Mouse (Mus musculus) adrenal gland, adult 8-10 months (tissue): ENCODE results near the gene Kdm4a. TPM values are rescaled to one million over a fixed set of nuclear protein-coding genes. Genes with fewer than 3 reads are reported as not detected.

Experiments used
- DNase-seq: peaks from one replicate; pipeline ENCODE4 v3.0.0; 2022
- total RNA-seq, 4 experiments: library from RNA; stranded (reverse); gene quantifications; 2 replicates each; pipeline ENCODE4 v1.2.4; 2022

The Kdm4a gene
- total RNA-seq = 10 to 100 TPM; 39.7 to 56.1 (median 49.7) TPM

- peak; percentile 94 for DNase-seq
Measured at GRCm38 (mm10) chr4:118179467-118180300, at the start of gene Kdm4a. Gene Kdm4a (minus strand): TSS chr4:118180043.

GRCm38 (mm10) chr4:118229035-118229770, 49.4 kb upstream of the Kdm4a start:
- no peak for DNase-seq

GRCm38 (mm10) chr4:118227398-118227797, 47.6 kb upstream of the Kdm4a start:
- no peak for DNase-seq

- no peak for DNase-seq
Measured at GRCm38 (mm10) chr4:118221261-118221660, 41.4 kb upstream of the Kdm4a start.

DNA sequence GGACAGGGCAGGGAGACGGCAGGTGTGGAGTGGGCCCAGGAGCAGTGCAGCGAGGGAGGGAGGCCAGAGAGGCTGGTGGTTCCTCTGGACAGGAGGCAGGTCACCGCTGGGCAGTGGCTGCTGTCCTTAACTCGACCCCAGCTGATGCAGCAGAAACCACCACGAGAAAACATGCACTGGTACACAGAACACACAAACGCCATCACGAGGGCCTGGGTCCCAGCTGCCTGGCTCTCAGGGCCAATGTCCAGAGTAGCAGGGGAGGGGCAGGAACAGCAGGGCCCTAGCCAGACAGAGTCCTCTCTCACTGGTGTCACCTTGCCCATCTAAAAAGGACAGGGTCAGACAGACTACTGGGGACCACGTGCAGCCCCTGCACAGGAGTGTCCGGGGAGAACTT, 40.9 kb upstream of the Kdm4a start:
- no peak for DNase-seq

DNA sequence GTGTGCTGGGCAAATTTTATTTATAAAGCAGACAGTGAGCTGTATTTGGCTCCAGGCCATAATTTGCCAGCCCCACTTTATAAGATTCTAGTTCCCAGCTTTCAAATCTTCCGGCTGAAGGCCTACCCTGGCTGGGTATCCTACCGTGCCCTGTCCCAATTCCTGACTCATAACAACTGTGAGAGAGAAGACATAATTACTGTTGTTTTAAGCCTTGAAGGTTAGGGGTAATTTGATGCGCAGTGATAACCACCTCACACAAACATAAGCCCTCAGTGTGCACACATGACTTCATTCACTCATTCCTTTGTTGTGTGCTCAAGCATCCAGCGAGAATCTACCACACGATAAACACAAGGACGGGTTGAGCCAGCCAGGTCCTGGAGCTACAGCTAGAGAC, 39.6 kb upstream of the Kdm4a start:
- no peak for DNase-seq

DNA sequence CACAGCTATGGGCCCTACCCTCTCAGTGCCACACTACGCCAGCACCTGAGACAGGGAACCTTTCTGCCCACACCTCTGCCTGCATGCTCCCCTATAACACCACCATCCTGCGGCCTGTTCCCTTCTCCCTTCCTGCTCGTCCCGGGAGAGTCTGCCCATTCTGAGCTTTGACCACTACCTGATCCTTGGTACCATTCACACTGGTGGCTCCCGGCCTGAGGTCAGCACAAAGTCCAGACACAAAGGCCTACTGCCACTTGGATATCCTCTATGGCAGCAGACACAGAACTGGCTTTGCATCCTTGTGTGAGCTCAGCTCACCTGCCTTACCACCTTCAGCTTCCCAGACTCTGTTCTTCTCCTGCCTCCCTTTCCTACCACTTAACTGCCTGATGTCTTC, 38.7 kb upstream of the Kdm4a start:
- no peak for DNase-seq

- DNase-seq = peak; percentile 40
Measured at GRCm38 (mm10) chr4:118216726-118217595, 37.1 kb upstream of the Kdm4a start.

DNA sequence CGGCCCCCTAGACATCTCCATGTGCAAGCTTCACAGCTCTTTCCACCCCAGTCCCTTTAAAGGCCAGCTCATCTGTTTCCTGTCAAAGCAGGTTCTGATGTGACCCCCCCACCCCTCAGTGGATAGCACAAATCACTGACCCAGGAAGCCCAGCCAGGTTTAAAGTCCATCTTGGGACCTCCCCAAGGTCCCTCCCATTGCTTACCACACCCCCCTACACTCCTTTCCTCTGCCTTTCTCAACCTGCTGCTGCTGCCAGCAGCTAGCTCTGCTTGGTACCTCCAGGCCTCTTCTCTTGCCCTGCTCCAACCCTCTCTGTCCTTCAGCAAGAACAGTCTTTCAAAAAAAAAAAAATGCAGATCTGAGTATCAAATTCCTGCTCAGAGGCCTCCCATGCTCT, 35.0 kb upstream of the Kdm4a start:
- no peak for DNase-seq

GRCm38 (mm10) chr4:118206918-118207640, 27.2 kb upstream of the Kdm4a start:
- no peak for DNase-seq

GRCm38 (mm10) chr4:118205906-118206305, 26.1 kb upstream of the Kdm4a start:
- DNase-seq = no peak

GRCm38 (mm10) chr4:118199093-118199492, 19.2 kb upstream of the Kdm4a start:
- DNase-seq = no peak

DNA sequence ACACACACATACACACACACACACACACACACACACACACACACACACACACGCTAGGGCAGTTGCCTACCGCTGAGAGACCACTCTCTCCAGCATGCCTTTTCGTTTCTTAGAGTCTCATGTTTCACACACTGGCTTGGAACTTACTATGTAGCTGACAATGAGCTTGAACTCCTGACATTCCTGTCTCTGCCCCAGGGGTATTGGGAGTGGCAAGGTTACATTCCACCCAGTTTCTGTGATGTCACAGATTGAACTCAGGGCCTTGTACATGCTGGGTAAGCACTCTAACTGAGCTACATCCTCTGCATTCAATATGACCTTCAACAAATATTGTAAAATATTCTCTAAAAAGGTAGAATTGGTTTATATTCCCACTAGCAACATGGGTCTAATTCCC, 18.8 kb upstream of the Kdm4a start:
- no peak for DNase-seq

- DNase-seq = no peak
Measured at GRCm38 (mm10) chr4:118196185-118196584, 16.3 kb upstream of the Kdm4a start.

DNA sequence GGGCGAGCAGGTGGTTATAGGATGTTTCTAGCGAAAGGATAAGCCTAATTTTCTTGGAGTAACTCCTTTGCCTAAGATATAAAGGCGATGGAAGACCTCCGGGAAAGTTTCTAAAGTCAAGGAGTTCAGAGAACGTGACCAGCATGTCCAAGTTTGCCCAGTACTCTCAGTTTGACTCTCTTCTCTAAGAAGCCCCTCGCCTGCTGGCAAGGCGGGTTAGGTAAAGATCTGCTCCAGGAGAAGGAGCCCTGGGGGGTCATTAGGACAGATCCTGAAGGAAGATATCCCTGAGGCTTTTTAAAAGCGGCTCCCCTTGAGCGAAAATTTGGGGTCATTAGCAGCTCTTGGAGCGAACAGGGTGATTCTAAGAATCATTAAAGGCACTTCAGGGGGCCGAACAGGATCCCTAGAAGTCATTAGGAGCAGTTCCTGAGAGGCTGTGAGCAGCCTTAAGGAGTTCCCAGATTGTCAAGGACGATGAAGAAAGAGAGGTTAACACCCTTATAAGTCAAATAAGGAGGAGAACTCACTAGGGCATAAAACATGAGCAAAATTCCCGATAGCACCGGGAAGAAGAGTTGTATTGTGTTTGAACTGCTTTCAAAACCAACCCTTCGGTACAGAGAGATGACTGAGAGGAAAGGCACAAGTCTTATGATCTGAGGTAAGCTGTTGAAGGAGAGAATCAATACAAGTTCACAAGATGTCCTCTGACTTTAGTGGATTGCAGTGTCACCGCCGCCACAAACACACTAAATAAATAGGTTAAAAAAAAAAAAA, 648 bp upstream of the Kdm4a start:
- no peak for DNase-seq

DNA sequence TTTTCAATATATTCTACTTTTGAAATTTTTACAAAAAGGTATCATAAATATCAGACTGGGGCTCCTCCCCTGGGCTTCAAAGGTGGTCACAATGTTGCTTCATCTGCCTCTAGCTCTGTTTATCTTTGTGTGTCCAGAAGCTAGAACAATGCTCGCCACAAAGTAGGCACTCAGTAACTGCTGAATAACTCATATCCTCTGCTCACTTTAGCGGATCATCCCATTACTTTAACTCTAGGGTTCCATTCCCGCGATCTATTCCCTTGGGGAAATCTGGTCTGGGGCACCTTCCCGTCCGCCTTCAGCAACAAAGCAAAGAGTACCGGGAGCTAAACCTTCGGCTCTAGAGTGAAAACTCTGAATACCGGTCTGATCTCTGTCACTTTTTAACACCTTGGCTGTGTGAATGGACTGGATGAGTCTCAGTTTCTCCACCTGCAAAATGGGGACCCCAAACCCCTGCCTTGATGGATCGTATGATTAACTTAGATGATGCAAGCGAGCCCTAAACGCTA, 834 bp downstream of the Kdm4a start:
- no peak for DNase-seq

GRCm38 (mm10) chr4:118172461-118172860, 7.4 kb downstream of the Kdm4a start:
- DNase-seq = no peak

- no peak for DNase-seq
Measured at GRCm38 (mm10) chr4:118171006-118171405, 8.8 kb downstream of the Kdm4a start.

DNA sequence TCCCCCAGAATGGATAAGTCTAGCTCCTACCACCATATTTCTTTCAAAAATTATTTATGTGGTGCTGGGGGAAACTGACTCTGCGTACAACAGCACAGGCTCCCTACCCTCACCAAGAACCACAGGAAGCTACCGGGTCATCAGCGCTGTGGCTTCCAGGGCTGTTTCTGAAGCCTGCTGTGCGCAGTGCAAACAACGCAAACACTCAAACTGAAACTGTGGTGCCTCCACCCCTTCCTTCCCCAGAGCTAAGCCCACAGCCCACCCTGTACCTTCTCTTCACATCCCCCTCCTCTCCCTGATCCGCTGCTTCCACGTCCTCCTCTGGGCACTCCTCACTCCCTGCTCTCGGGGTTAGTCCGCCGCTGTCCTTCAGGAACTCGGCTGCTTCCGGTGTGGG, 17.7 kb downstream of the Kdm4a start:
- DNase-seq = no peak

GRCm38 (mm10) chr4:118157666-118158065, 22.2 kb downstream of the Kdm4a start:
- no peak for DNase-seq

DNA sequence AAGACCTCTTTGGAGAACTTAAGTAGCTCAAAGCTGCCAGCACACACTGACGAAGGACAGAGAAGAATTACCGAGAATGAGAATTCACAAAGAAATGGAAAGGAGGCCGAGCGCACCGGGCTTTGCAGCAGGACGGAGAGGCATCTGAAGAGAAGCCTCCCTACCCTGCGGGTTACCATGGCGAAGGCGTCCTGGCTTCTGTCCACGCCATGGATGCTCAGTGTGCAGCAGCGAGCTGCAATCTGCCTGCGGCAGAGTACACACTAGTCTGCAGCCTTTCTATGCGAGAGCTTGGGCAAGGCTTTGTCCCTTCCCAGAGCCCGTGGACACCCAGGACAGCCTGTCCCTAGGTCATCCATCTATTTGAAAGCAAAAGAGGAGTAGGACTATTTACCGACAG, 23.3 kb downstream of the Kdm4a start:
- DNase-seq = no peak
